Mouse (Mus musculus): Measurements from ENCODE around the gene Gm20594.

Gm20594 gene

GRCm38 (mm10) chr6:79817616-79818015, at the start of gene Gm20594:
Gene Gm20594 (plus strand): TSS chr6:79817916.
- no peak for DNase-seq

GRCm38 (mm10) chr6:79818114-79818513, 398 bp downstream of the Gm20594 start:
- DNase-seq = no peak

GRCm38 (mm10) chr6:79833845-79834244, 16.1 kb downstream of the Gm20594 start:
- DNase-seq = no peak

GRCm38 (mm10) chr6:79846829-79847228, 29.1 kb downstream of the Gm20594 start:
- no peak for DNase-seq
